Mouse (Mus musculus) hindbrain, postnatal 0 days (tissue): ENCODE data around the gene Schip1. TPM values are rescaled to one million over a fixed set of nuclear protein-coding genes. Genes with fewer than 3 reads are reported as not detected.

Experiments used
- ATAC-seq: fragments of 200-750 bp; cut with Nextera tagmentation; 2 replicates; pipeline ENCODE4 v1.8.0; 2017; ENCODE audit warnings: mild to moderate bottlenecking, moderate TSS enrichment, moderate library complexity
- DNase-seq: peaks from one replicate; pipeline ENCODE4 v3.0.0-alpha.2; 2015; ENCODE audit warnings: low spot score
- H3K27ac ChIP-seq: fragments of 300-500 bp; sonication (generic); 2 replicates; pipeline ENCODE4 v1.5.1; 2014; ENCODE audit warnings: mild to moderate bottlenecking
- H3K27me3 ChIP-seq: fragments of 300-500 bp; sonication (generic); 2 replicates; pipeline ENCODE4 v1.6.1; 2014; ENCODE audit warnings: low read length, mixed read lengths; ENCODE audit not compliant: insufficient read depth
- H3K36me3 ChIP-seq: fragments of 300-500 bp; sonication (generic); 2 replicates; pipeline ENCODE4 v1.6.1; 2014; ENCODE audit warnings: low read length, mixed read lengths; ENCODE audit not compliant: insufficient read depth
- H3K4me1 ChIP-seq: fragments of 300-500 bp; sonication (generic); 2 replicates; pipeline ENCODE4 v1.6.1; 2014; ENCODE audit warnings: antibody characterized with exemption, low read length, mixed read lengths; ENCODE audit not compliant: insufficient read depth
- H3K4me2 ChIP-seq: fragments of 300-500 bp; sonication (generic); 2 replicates; pipeline ENCODE4 v1.6.1; 2014; ENCODE audit warnings: low read depth, mild to moderate bottlenecking, low read length, moderate library complexity, mixed read lengths
- H3K4me3 ChIP-seq: fragments of 300-500 bp; sonication (generic); 2 replicates; pipeline ENCODE4 v1.5.1; 2014; ENCODE audit warnings: low read length
- H3K9ac ChIP-seq: fragments of 300-500 bp; sonication (generic); replicated peaks from 2 replicates; pipeline ENCODE4 v1.6.1; 2014; ENCODE audit warnings: mild to moderate bottlenecking, low read length, moderate library complexity, mixed read lengths
- H3K9me3 ChIP-seq: fragments of 300-500 bp; sonication (generic); 2 replicates; pipeline ENCODE4 v1.6.1; 2016; ENCODE audit warnings: low read length, mixed read lengths
- CTCF ChIP-seq: IDR thresholded peaks from 2 replicates; pipeline ENCODE4 v1.5.1; 2016; ENCODE audit warnings: antibody characterized with exemption, control low read depth, low read depth
- WGBS: fragments of 180-500 bp; shearing (Covaris S2); extraction: QIAGEN DNeasy Blood & Tissue Kit; methylation state at CpG from one replicate; pipeline ENCODE4 v1.1.7; 2014; 5-methylcytosine and 5-hydroxymethylcytosine counted together
- polyA plus RNA-seq: library from polyadenylated mRNA; unstranded; fragments of >200 nt; fragmentation: Nextera tagmentation; extraction: Ambion mirVana; gene quantifications from 2 replicates; pipeline ENCODE4 v1.2.1, GENCODE M21; 2015
- total RNA-seq: library from RNA; depleted of rRNA; stranded (reverse); fragments of >200 nt; gene quantifications from 2 replicates; pipeline ENCODE4 v1.2.3, GENCODE M21; 2014

Schip1 gene
- total and polyA plus RNA-seq, 2 experiments from 2014 or later, result 94.3 to 163 TPM

- no peaks in the 10 kb centered on the region for H3K4me1 ChIP-seq
- no peaks in the 10 kb centered on the region for H3K9me3 ChIP-seq
- H3K27ac ChIP-seq, result no peak overlapping the region
- no peak overlapping the region for H3K4me2 ChIP-seq
- ATAC-seq (no peak), DNase-seq (no peak)
- no peaks in the 10 kb centered on the region for H3K27me3 ChIP-seq
- WGBS, result 73% methylated on average over 7 of the region's 7 CpGs
- no peak for TF ChIP-seq CTCF
- no peak overlapping the region for H3K9ac ChIP-seq
- H3K36me3 ChIP-seq, result no peaks in the 10 kb centered on the region
- no peak overlapping the region for H3K4me3 ChIP-seq
Measured at GRCm38 (mm10) chr3:68296752-68297151, 232.2 kb downstream of the Schip1 start.

DNA sequence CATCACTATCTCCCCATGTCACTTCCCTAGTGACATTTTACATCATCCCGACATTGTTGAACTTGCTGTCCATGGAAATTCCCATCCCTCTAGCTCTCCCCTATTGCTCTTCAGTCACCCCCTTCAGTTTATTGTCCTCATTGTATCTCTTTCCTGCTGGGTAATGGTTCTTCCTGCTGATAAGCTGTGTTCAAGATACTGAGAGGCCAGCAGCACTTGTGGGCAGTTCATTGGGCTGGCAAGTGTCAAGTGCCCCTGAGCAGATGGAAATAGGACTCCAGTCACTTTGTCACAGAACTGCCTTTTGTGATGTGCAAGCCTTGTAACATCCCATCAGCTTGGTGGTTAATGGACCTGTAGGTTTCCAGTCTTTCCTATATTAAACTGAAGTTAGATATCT is 241.0 kb downstream of the Schip1 start:
- H3K9ac ChIP-seq, result no peak overlapping the region
- no peaks in the 10 kb centered on the region for H3K4me1 ChIP-seq
- H3K4me2 ChIP-seq, result no peak overlapping the region
- 33% methylated on average over 1 of the region's 1 CpGs for WGBS
- no peak overlapping the region for H3K4me3 ChIP-seq
- ATAC-seq (no peak), DNase-seq (no peak)
- no peak overlapping the region for H3K27ac ChIP-seq
- no peak for TF ChIP-seq CTCF
- no peaks in the 10 kb centered on the region for H3K36me3 ChIP-seq
- no peaks in the 10 kb centered on the region for H3K27me3 ChIP-seq
- H3K9me3 ChIP-seq, result no peaks in the 10 kb centered on the region

- DNase-seq (no peak), ATAC-seq (no peak)
- Histone ChIP-seq H3K4me3 (no peak overlapping the region), H3K4me2 (no peak overlapping the region), H3K27ac (no peak overlapping the region), H3K36me3 (no peaks in the 10 kb centered on the region), H3K4me1 (no peaks in the 10 kb centered on the region), H3K27me3 (no peaks in the 10 kb centered on the region), H3K9ac (no peak overlapping the region), H3K9me3 (no peaks in the 10 kb centered on the region)
- WGBS, result 33% methylated on average over 4 of the region's 4 CpGs
- TF ChIP-seq CTCF, result no peak
Measured at GRCm38 (mm10) chr3:68306726-68307125, 242.1 kb downstream of the Schip1 start.

- no peak for ATAC-seq
- WGBS, result 68% methylated on average over 6 of the region's 6 CpGs
- no peak for TF ChIP-seq CTCF
Measured at GRCm38 (mm10) chr3:68325575-68325974, 261.0 kb downstream of the Schip1 start.

GRCm38 (mm10) chr3:68332515-68332914 is 267.9 kb downstream of the Schip1 start:
- no peaks in the 10 kb centered on the region for H3K27me3 ChIP-seq
- H3K9ac ChIP-seq, result no peak overlapping the region
- H3K4me3 ChIP-seq, result no peak overlapping the region
- peak; percentile 21 for DNase-seq
- no peaks in the 10 kb centered on the region for H3K9me3 ChIP-seq
- ATAC-seq, result no peak
- H3K4me1 ChIP-seq, result no peaks in the 10 kb centered on the region
- WGBS, result 32% methylated on average over 2 of the region's 2 CpGs
- no peak for TF ChIP-seq CTCF
- H3K36me3 ChIP-seq, result no peaks in the 10 kb centered on the region
- H3K27ac ChIP-seq, result no peak overlapping the region
- no peak overlapping the region for H3K4me2 ChIP-seq

More at GRCm38 (mm10) chr3:68325575-68325974, 261.0 kb downstream of the Schip1 start:
- Histone ChIP-seq H3K4me3 (no peak overlapping the region), H3K4me1 (no peaks in the 10 kb centered on the region), H3K27ac (no peak overlapping the region), H3K36me3 (no peaks in the 10 kb centered on the region), H3K4me2 (no peak overlapping the region), H3K9me3 (no peaks in the 10 kb centered on the region), H3K9ac (no peak overlapping the region), H3K27me3 (no peaks in the 10 kb centered on the region)
- no peak for DNase-seq

DNA sequence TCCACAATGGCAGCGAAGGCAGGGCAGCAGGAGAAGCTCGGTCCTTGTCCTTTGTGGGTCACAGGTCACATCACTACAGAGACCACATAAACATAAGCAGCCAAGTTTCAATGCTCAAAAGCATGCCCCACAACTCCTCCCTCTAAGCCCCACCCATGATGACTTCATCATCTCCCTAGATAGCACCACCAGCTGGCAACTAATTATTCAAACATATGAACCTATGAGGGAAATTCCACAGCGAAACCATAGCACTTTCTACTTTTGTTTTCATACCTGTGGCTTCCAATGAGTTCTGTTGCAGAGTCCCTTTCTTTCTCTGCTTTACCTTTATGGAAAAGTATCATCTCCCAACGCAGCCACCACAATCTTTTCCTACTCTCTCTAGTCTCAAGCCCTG is 270.9 kb downstream of the Schip1 start:
- Histone ChIP-seq H3K27ac (no peak overlapping the region), H3K27me3 (no peaks in the 10 kb centered on the region), H3K4me3 (no peak overlapping the region), H3K4me2 (no peak overlapping the region), H3K9ac (no peak overlapping the region), H3K9me3 (no peaks in the 10 kb centered on the region), H3K36me3 (no peaks in the 10 kb centered on the region), H3K4me1 (no peaks in the 10 kb centered on the region)
- DNase-seq, result no peak
- no peak for ATAC-seq
- 93% methylated on average over 4 of the region's 4 CpGs for WGBS
- TF ChIP-seq CTCF, result no peak

DNA sequence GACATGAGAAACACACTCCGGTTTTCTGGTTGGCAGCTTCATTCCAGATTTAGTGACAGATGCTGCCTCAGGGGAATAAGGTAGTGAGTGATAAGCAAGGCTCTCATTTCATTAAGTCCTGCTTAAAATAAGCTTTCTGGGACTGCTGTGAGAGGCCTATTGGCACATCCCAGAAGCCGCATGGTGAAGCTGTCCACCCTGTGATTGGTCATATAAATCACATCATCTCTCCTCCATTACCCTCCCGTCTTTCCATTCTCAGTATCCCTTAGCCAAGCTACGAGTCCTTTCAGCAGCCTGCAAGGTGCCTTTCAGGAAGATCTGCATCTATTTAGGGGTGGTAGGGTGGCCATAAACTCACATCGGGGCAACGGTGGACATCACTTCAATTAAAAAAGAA is 286.0 kb downstream of the Schip1 start:
- Histone ChIP-seq H3K27ac (no peak overlapping the region), H3K4me1 (no peaks in the 10 kb centered on the region; the same call in 1 of the 2 replicates), H3K36me3 (no peaks in the 10 kb centered on the region), H3K27me3 (no peaks in the 10 kb centered on the region), H3K9ac (no peak overlapping the region), H3K9me3 (no peaks in the 10 kb centered on the region), H3K4me2 (no peak overlapping the region), H3K4me3 (no peak overlapping the region)
- ATAC-seq (no peak), DNase-seq (peak; percentile 28)
- no peak for TF ChIP-seq CTCF
- WGBS, result 75% methylated on average over 6 of the region's 6 CpGs
